Mouse (Mus musculus) forebrain, postnatal 0 days (tissue): Measurements from ENCODE around the gene Eva1c. TPM values are rescaled to one million over a fixed set of nuclear protein-coding genes. Genes with fewer than 3 reads are reported as not detected.
A peak's percentile ranks its signal among the peaks of the same experiment; 100 is the strongest.

ENCODE experiments used
- ATAC-seq: fragments of 200-750 bp; cut with Nextera tagmentation; 2 replicates; pipeline ENCODE4 v1.8.0; 2017; ENCODE audit warnings: mild to moderate bottlenecking, moderate library complexity
- DNase-seq: peaks from one replicate; pipeline ENCODE4 v3.0.0-alpha.2; 2015
- H3K27ac ChIP-seq: fragments of 300-500 bp; sonication (generic); 2 replicates; pipeline ENCODE4 v1.5.1; 2014; ENCODE audit warnings: low read depth, mild to moderate bottlenecking, antibody characterized with exemption, low read length, moderate library complexity, mixed read lengths
- H3K27me3 ChIP-seq: fragments of 300-500 bp; sonication (generic); 2 replicates; pipeline ENCODE4 v1.6.1; 2014; ENCODE audit warnings: mild to moderate bottlenecking, low read length, mixed read lengths; ENCODE audit not compliant: insufficient read depth
- H3K36me3 ChIP-seq: fragments of 300-500 bp; sonication (generic); 2 replicates; pipeline ENCODE4 v1.6.1; 2014; ENCODE audit warnings: mild to moderate bottlenecking, moderate library complexity; ENCODE audit not compliant: insufficient read depth
- H3K4me1 ChIP-seq: fragments of 300-500 bp; sonication (generic); 2 replicates; pipeline ENCODE4 v1.6.1; 2014; ENCODE audit warnings: antibody characterized with exemption; ENCODE audit not compliant: insufficient read depth
- H3K4me2 ChIP-seq: fragments of 300-500 bp; sonication (generic); 2 replicates; pipeline ENCODE4 v1.6.1; 2014; ENCODE audit warnings: low read depth, mild to moderate bottlenecking, moderate library complexity
- H3K4me3 ChIP-seq: fragments of 300-500 bp; sonication (generic); 2 replicates; pipeline ENCODE4 v1.5.1; 2014; ENCODE audit warnings: low read depth, low read length, mixed read lengths
- H3K9ac ChIP-seq: fragments of 300-500 bp; sonication (generic); 2 replicates; pipeline ENCODE4 v1.6.1; 2014; ENCODE audit warnings: mild to moderate bottlenecking
- H3K9me3 ChIP-seq: fragments of 300-500 bp; sonication (generic); 2 replicates; pipeline ENCODE4 v1.6.1; 2016; ENCODE audit warnings: low read length
- CTCF ChIP-seq: sonication (generic); IDR thresholded peaks from 2 replicates; pipeline ENCODE4 v1.5.1; 2016; ENCODE audit warnings: antibody characterized with exemption, control low read depth, low read depth
- WGBS: fragments of 180-500 bp; shearing (Covaris S2); extraction: QIAGEN DNeasy Blood & Tissue Kit; methylation state at CpG from one replicate; pipeline ENCODE4 v1.1.7; 2014; 5-methylcytosine and 5-hydroxymethylcytosine counted together
- polyA plus RNA-seq: library from polyadenylated mRNA; unstranded; fragments of >200 nt; fragmentation: Nextera tagmentation; extraction: Ambion mirVana; gene quantifications from 2 replicates; pipeline ENCODE4 v1.2.1, GENCODE M21; 2015
- total RNA-seq: library from RNA; depleted of rRNA; stranded (reverse); fragments of >200 nt; gene quantifications from 2 replicates; pipeline ENCODE4 v1.2.3, GENCODE M21; 2014

The Eva1c gene
- total and polyA plus RNA-seq, 2 experiments from 2014 or later = 3.4 to 4.0 TPM

GRCm38 (mm10) chr16:90863468-90864046 is 37.0 kb downstream of the Eva1c start:
- Histone ChIP-seq H3K27ac (no peak overlapping the region), H3K4me2 (no peak overlapping the region), H3K9me3 (no peaks in the 10 kb centered on the region), H3K36me3 (no peaks in the 10 kb centered on the region), H3K4me1 (no peaks in the 10 kb centered on the region), H3K27me3 (no peaks in the 10 kb centered on the region), H3K9ac (no peak overlapping the region), H3K4me3 (no peak overlapping the region)
- 63% methylated on average over 10 of the region's 10 CpGs for WGBS
- TF ChIP-seq CTCF = no peak
- ATAC-seq = no peak
- DNase-seq = no peak

GRCm38 (mm10) chr16:90864693-90865092 is 38.2 kb downstream of the Eva1c start:
- Histone ChIP-seq H3K9ac (no peak overlapping the region), H3K4me3 (no peak overlapping the region), H3K27ac (no peak overlapping the region), H3K27me3 (no peaks in the 10 kb centered on the region), H3K9me3 (no peaks in the 10 kb centered on the region), H3K4me2 (no peak overlapping the region), H3K4me1 (no peaks in the 10 kb centered on the region), H3K36me3 (no peaks in the 10 kb centered on the region)
- TF ChIP-seq CTCF = no peak
- ATAC-seq (no peak), DNase-seq (no peak)
- WGBS = 51% methylated on average over 7 of the region's 7 CpGs

- Histone ChIP-seq H3K4me3 (no peak overlapping the region), H3K36me3 (no peaks in the 10 kb centered on the region), H3K9me3 (no peaks in the 10 kb centered on the region), H3K4me1 (no peaks in the 10 kb centered on the region), H3K27ac (no peak overlapping the region), H3K4me2 (no peak overlapping the region), H3K27me3 (no peaks in the 10 kb centered on the region), H3K9ac (no peak overlapping the region)
- no peak for DNase-seq
- WGBS = 35% methylated on average over 9 of the region's 9 CpGs
- TF ChIP-seq CTCF = no peak
- peak; percentile 74 for ATAC-seq
These were observed 39.1 kb downstream of the Eva1c start for GRCm38 (mm10) chr16:90865652-90866051.

GRCm38 (mm10) chr16:90868129-90868528 is 41.6 kb downstream of the Eva1c start:
- ATAC-seq (no peak), DNase-seq (no peak)
- no peaks in the 10 kb centered on the region for H3K4me1 ChIP-seq
- H3K4me2 ChIP-seq = no peak overlapping the region
- H3K27ac ChIP-seq = no peak overlapping the region
- no peak overlapping the region for H3K4me3 ChIP-seq
- no peaks in the 10 kb centered on the region for H3K9me3 ChIP-seq
- no peak for TF ChIP-seq CTCF
- no peak overlapping the region for H3K9ac ChIP-seq
- H3K36me3 ChIP-seq = no peaks in the 10 kb centered on the region
- WGBS = 25% methylated on average over 7 of the region's 7 CpGs
- no peaks in the 10 kb centered on the region for H3K27me3 ChIP-seq

- H3K27ac ChIP-seq = no peak overlapping the region
- no peak overlapping the region for H3K4me3 ChIP-seq
- ATAC-seq = no peak
- H3K4me2 ChIP-seq = no peak overlapping the region
- no peaks in the 10 kb centered on the region for H3K9me3 ChIP-seq
- H3K27me3 ChIP-seq = no peaks in the 10 kb centered on the region
- H3K9ac ChIP-seq = no peak overlapping the region
- no peaks in the 10 kb centered on the region for H3K36me3 ChIP-seq
- WGBS = 78% methylated on average over 4 of the region's 4 CpGs
- TF ChIP-seq CTCF = no peak
- H3K4me1 ChIP-seq = no peaks in the 10 kb centered on the region
- no peak for DNase-seq
These were observed 42.8 kb downstream of the Eva1c start for GRCm38 (mm10) chr16:90869361-90869760.

GRCm38 (mm10) chr16:90872936-90873335 is 46.4 kb downstream of the Eva1c start:
- Histone ChIP-seq H3K9me3 (no peaks in the 10 kb centered on the region), H3K27me3 (no peaks in the 10 kb centered on the region), H3K4me3 (no peak overlapping the region), H3K27ac (no peak overlapping the region), H3K4me2 (no peak overlapping the region), H3K4me1 (no peaks in the 10 kb centered on the region), H3K36me3 (no peaks in the 10 kb centered on the region), H3K9ac (no peak overlapping the region)
- 69% methylated on average over 8 of the region's 8 CpGs for WGBS
- ATAC-seq (no peak), DNase-seq (no peak)
- TF ChIP-seq CTCF = no peak

- no peak for TF ChIP-seq CTCF
- Histone ChIP-seq H3K27me3 (no peaks in the 10 kb centered on the region), H3K27ac (no peak overlapping the region), H3K4me3 (no peak overlapping the region), H3K9me3 (no peaks in the 10 kb centered on the region), H3K4me2 (no peak overlapping the region), H3K4me1 (no peaks in the 10 kb centered on the region), H3K9ac (no peak overlapping the region), H3K36me3 (no peaks in the 10 kb centered on the region)
- WGBS = 55% methylated on average over 5 of the region's 5 CpGs
- ATAC-seq (no peak), DNase-seq (no peak)
These were observed 48.0 kb downstream of the Eva1c start for GRCm38 (mm10) chr16:90874536-90874935.
